Mouse (Mus musculus): Measurements from ENCODE around the gene Lyz2. TPM values are rescaled to one million over a fixed set of nuclear protein-coding genes. Genes with fewer than 3 reads are reported as not detected.

Gene Lyz2
- total RNA-seq, 2 experiments from 2014 or later: 28.7 to 48.4 TPM

Other genes with a start within 250 kb of the Lyz2 start
- under 1 TPM in 1 of 2 experiments, not detected in 1; 0.37 TPM for gene Lrrc10, start 237.0 kb downstream of the Lyz2 start, total RNA-seq (2021)
- 100 to 1,000 TPM; 110 to 112 TPM for gene Cct2, start 218.5 kb downstream of the Lyz2 start, total RNA-seq (2021)
- 1 to 10 TPM; 9.1 to 9.2 TPM for gene Frs2, start 133.8 kb downstream of the Lyz2 start, total RNA-seq (2021)
- 10 to 100 TPM; 14.4 to 15.1 TPM for gene Yeats4, start 57.8 kb downstream of the Lyz2 start, total RNA-seq (2021)
- not detected for gene 9530003J23Rik, start 43.6 kb downstream of the Lyz2 start, total RNA-seq (2021)
- gene Lyz1, start 10.5 kb upstream of the Lyz2 start, total RNA-seq (2021): 1 to 10 TPM; 3.9 to 6.6 TPM
- 10 to 100 TPM; 18.1 to 22.0 TPM for gene Cpsf6, start 97.7 kb upstream of the Lyz2 start, total RNA-seq (2021)

All from gastrocnemius, adult 18-20 months (tissue).